ENCODE assay signal across 7 mouse cellular contexts in the genomic region with DNA sequence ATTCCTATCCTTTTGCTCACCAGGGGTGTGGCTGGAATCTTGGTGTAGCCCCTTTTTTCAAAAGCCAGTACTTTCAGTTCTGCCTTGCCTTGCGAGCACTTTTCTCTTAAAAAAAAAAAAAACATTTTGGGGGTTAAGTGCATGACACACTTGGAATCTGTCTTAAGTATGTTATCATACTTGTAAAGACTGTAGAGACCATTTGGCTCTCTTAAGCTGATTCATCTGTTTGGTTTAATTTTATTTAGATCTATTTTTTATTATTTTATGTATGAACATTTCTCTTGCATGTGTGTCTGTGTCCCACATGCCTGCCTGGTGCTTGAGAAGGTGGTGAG. TPM values are rescaled to one million over a fixed set of nuclear protein-coding genes. Genes with fewer than 3 reads are reported as not detected.
DNase-seq lines count a peak whose midpoint lies in the region; ATAC-seq and TF ChIP-seq lines count a peak whose summit lies in the region.

No protein-coding gene starts in this region.

- H3K36me3 ChIP-seq in lung, embryonic 15.5 days = no peaks in the 10 kb centered on the region
- H3K36me3 ChIP-seq in embryonic facial prominence, embryonic 10.5 days (replicated peaks) = no peaks in the 10 kb centered on the region
- no peaks in the 10 kb centered on the region for H3K36me3 ChIP-seq in intestine, postnatal 0 days (ENCODE audit: control insufficient read depth, insufficient read depth)

- H3K27me3 ChIP-seq in lung, embryonic 15.5 days = no peaks in the 10 kb centered on the region
- no peaks in the 10 kb centered on the region for H3K27me3 ChIP-seq in embryonic facial prominence, embryonic 10.5 days (replicated peaks; ENCODE audit: low read depth, poor library complexity, severe bottlenecking)
- H3K27me3 ChIP-seq in intestine, postnatal 0 days (replicated peaks; ENCODE audit: control insufficient read depth, insufficient read depth, low read length) = no peaks in the 10 kb centered on the region

- H3K4me2 ChIP-seq in lung, embryonic 15.5 days = peak overlapping the region; percentile 47
- peak overlapping the region; percentile 63 for H3K4me2 ChIP-seq in intestine, postnatal 0 days (replicated peaks; ENCODE audit: low read depth)

- WGBS in lung, embryonic 15.5 days = 23% methylated on average over 1 of the region's 1 CpGs
- 41% methylated on average over 1 of the region's 1 CpGs for WGBS in embryonic facial prominence, embryonic 10.5 days
- 63% methylated on average over 1 of the region's 1 CpGs for WGBS in intestine, postnatal 0 days

- no peak for ATAC-seq in lung, embryonic 15.5 days (ENCODE audit: borderline replicate concordance, extremely low read depth, low FRiP score, low TSS enrichment)
- no peak for ATAC-seq in intestine, postnatal 0 days

- peak overlapping the region; percentile 60 for H3K4me3 ChIP-seq in lung, embryonic 15.5 days
- peak overlapping the region; percentile 63 for H3K4me3 ChIP-seq in embryonic facial prominence, embryonic 10.5 days
- peak overlapping the region; percentile 61 for H3K4me3 ChIP-seq in intestine, postnatal 0 days (ENCODE audit: low read depth, low read length)

- no peaks in the 10 kb centered on the region for H3K4me1 ChIP-seq in lung, embryonic 15.5 days
- H3K4me1 ChIP-seq in embryonic facial prominence, embryonic 10.5 days = no peaks in the 10 kb centered on the region
- no peaks in the 10 kb centered on the region for H3K4me1 ChIP-seq in intestine, postnatal 0 days (replicated peaks; ENCODE audit: control insufficient read depth, insufficient read depth, low read length)

- peak overlapping the region; percentile 80 for H3K27ac ChIP-seq in lung, embryonic 15.5 days
- H3K27ac ChIP-seq in embryonic facial prominence, embryonic 10.5 days (replicated peaks) = no peak overlapping the region
- 0 out of 2 replicates have a peak overlapping the region, but pooled peaks have one; percentile 71 for H3K27ac ChIP-seq in intestine, postnatal 0 days (ENCODE audit: low read depth, low read length)

- no peak for TF ChIP-seq CTCF in intestine, postnatal 0 days (IDR thresholded peaks at IDR 0.05; ENCODE audit: low read depth)

- peak overlapping the region; percentile 63 for H3K9ac ChIP-seq in lung, embryonic 15.5 days
- H3K9ac ChIP-seq in intestine, postnatal 0 days (ENCODE audit: low read depth, low read length) = peak overlapping the region; percentile 70

- no peaks in the 10 kb centered on the region for H3K9me3 ChIP-seq in lung, embryonic 15.5 days
- H3K9me3 ChIP-seq in embryonic facial prominence, embryonic 10.5 days = no peaks in the 10 kb centered on the region
- H3K9me3 ChIP-seq in intestine, postnatal 0 days (ENCODE audit: control insufficient read depth) = no peaks in the 10 kb centered on the region

- DNase-seq in lung, postnatal 25 days (ENCODE audit: low spot score) = no peak
- DNase-seq in embryonic facial prominence, embryonic 10.5 days (ENCODE audit: low spot score) = no peak
- DNase-seq in skeletal muscle tissue, adult 2 months (ENCODE audit: low read depth, low spot score) = peak; percentile 0
- DNase-seq in adipocyte (ENCODE audit: low spot score) = no peak
- DNase-seq in spleen, adult 12 weeks (ENCODE audit: low spot score) = no peak

RNA-seq across cellular contexts. Expression of gene Acot9, which starts 0.6 kb away (rescaled TPM):
- 49.5 and 52.1 TPM in 2 replicates for polyA plus RNA-seq in lung, embryonic 15.5 days (2015; fragmentation: Nextera tagmentation; extraction: Ambion mirVana)
- 17.1 and 18.7 TPM in 2 replicates for polyA plus RNA-seq in embryonic facial prominence, embryonic 10.5 days (2016; fragmentation: Nextera tagmentation; extraction: Ambion mirVana)
- 26.2 and 26.3 TPM in 2 replicates for polyA plus RNA-seq in intestine, postnatal 0 days (2015; fragmentation: Nextera tagmentation; extraction: Ambion mirVana)

RNA-seq across cellular contexts. Expression of gene Sat1, which starts 46.6 kb away (rescaled TPM):
- 139 and 145 TPM in 2 replicates for polyA plus RNA-seq in lung, embryonic 15.5 days (2015; fragmentation: Nextera tagmentation; extraction: Ambion mirVana)
- polyA plus RNA-seq in embryonic facial prominence, embryonic 10.5 days (2016; fragmentation: Nextera tagmentation; extraction: Ambion mirVana) = 75.6 and 82.2 TPM in 2 replicates
- 790 and 828 TPM in 2 replicates for polyA plus RNA-seq in intestine, postnatal 0 days (2015; fragmentation: Nextera tagmentation; extraction: Ambion mirVana)
